Mouse (Mus musculus) testis, postnatal 10 days (tissue): ENCODE data around the gene Nbea.
A peak's percentile ranks its signal among the peaks of the same experiment; 100 is the strongest.

Source experiments
- DNase-seq: peaks from one replicate; pipeline ENCODE4 v3.0.0; 2021; ENCODE audit warnings: low spot score

Gene Nbea

GRCm38 (mm10) chr3:55828481-55829256 is 354.8 kb downstream of the Nbea start:
- no peak for DNase-seq

DNA sequence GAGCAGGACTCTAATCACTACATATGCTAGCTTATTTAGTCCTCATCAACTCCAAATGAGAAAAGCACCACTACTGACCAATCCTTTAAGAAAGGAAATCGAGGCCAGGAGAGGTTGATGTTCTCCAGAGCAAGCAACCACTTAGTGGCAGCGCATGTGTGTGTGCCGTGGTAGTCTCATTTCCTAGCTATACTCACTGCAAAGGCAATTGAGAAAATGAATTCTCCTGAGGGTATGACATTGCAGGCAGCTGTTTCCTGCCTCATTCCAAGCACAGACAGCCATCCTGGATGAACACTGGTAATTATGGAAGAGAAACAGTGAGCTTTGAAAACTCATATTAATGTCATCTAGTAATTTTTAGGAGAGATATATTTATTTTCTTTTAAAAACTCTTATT is 358.6 kb downstream of the Nbea start:
- no peak for DNase-seq

- DNase-seq = no peak
Measured at GRCm38 (mm10) chr3:55819598-55819997, 363.9 kb downstream of the Nbea start.

DNA sequence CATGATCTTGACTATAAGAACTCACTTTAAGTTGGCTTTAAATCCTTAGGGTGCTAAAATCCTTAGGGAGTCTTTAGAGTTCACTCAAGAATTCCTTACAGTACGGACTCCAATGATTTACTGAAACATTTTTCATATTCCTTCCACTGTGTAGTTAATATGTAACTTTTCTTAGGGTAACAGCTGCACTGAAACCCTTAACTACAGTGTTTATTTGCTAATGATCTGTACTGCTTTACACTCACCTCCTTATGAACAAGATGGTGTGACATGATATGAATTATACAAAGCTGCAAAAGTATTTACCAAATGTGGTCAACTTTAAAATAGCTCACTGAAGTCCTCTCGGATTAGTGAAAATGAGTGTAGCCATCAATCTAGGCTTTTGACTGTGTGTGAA is 365.4 kb downstream of the Nbea start:
- DNase-seq = no peak

DNA sequence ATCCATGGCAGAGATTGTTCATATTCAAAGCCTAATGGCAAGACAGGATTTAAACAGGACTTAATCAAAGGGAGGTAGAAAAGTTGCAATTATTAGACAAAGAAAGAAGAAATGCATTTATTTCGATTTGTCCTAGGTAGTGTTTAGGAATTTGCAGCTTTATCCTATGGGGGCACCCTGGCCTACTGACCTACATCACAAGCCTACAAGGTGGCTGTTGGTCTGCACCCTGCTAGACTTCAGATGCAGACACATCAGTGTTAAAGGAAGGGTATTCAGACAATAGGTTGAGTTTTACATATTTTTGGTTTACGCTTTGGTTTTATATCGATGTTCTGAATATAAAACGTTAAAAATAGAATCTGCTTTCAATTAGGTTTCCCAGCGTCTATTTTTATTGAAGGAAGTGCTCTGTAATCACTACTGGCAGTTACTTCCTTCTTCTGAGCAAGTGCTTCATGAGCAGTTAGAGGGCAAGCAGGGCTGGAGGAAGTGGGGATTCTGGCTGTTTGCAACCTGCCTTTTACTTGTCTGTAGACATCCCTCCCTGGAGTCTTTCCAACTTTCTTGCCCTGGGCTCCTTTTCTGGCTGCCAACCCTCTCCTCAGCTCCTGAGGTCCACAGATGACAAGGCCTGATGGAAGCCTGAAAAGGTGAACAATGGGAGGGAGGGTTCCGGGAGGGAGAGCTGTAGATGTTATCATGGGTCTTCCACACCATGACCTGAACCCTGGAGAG is 366.7 kb downstream of the Nbea start:
- DNase-seq = no peak

DNA sequence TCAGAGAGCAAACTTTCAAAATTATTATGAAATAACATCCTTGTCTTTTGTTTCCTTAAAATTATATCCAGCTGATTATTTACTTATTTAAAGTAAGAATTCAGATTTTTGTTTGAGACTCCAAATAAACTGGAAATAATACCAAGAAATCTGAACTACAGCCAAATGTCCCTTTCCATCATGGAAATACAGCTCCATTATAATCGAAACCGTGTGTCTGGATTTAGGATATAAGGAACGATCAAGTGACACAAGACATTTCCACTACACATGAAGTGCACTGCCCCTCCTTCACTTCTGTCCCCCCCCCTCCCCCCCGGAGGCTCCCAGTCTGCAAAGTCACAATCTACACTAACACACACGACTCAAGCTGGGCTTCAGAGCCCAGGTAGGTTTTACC is 367.4 kb downstream of the Nbea start:
- DNase-seq = no peak

GRCm38 (mm10) chr3:55814993-55815625 is 368.4 kb downstream of the Nbea start:
- DNase-seq = no peak

GRCm38 (mm10) chr3:55794768-55795167 is 388.7 kb downstream of the Nbea start:
- DNase-seq = no peak

DNA sequence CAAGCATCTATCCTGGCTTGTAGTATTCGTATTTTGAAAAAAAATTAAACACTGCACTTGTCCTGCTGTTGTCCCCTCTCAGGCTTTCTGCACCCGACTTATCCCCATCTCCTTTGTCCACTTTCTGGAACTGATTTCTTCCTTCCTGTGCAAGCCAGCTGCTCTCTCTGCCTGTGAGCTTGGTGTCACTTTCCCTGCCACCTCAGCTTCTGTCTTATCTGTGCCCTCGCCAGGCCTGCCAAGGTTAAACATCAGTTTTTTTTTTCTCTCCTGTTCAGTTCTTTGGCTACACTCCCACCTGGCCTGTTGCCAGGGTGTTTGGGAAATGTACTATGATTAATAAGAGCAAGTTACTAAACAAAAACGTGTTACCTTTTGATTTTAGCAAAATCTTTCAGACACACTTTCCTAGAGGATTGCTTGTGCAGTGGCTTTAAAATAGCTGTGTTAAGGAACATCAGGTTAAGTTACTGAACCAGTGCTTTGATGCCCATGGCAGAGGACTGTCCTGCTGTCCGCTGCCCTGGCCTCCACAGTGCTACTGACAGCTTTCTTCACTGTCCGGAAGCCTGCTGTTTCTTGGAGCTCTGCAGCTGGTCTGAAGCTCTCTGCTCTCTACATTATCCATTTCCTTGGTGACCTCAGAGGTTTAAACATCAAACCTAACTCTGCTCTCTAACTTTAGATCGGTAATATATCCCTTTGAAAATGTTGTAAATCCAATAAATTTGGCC is 389.5 kb downstream of the Nbea start:
- peak; percentile 75 for DNase-seq

DNA sequence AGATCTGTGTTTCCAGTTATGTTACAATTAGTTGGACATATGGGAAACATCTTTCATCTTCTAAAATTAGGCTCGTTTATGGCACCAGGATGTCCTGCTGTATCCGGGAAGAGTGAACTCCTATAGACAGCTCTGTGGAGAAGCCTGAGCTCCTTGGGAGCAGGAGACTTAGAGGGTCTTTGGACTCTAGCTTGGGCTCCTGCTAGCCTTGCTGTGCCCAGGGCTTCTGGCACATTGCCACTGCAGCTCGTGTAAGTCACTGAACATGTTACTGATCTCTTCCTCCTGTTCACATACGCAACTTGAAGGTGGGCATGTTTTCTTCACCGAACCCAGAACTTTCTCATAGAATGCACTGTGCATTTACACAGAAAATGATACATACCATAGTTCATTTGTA is 391.2 kb downstream of the Nbea start:
- DNase-seq = peak; percentile 45

GRCm38 (mm10) chr3:55790609-55791008 is 392.9 kb downstream of the Nbea start:
- DNase-seq = no peak

DNA sequence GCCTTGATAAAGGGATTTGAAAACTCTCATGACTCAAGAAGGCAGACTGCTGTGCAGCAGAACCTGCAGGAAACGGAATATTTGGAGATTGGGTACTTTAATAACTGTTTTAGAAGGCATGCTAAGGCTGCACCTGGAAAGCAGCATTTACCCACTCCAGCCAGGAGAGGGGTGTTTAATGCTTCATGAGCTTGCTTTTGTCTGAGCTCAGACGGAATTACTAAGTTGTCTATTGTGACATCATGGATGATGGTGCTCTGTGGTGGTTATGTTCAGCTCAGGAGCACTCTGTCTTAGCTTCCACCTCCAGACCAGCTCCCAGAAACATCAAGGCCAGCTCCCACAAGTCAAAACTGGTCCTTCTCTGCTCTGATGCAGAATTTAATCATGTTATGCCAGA is 393.6 kb downstream of the Nbea start:
- no peak for DNase-seq

DNA sequence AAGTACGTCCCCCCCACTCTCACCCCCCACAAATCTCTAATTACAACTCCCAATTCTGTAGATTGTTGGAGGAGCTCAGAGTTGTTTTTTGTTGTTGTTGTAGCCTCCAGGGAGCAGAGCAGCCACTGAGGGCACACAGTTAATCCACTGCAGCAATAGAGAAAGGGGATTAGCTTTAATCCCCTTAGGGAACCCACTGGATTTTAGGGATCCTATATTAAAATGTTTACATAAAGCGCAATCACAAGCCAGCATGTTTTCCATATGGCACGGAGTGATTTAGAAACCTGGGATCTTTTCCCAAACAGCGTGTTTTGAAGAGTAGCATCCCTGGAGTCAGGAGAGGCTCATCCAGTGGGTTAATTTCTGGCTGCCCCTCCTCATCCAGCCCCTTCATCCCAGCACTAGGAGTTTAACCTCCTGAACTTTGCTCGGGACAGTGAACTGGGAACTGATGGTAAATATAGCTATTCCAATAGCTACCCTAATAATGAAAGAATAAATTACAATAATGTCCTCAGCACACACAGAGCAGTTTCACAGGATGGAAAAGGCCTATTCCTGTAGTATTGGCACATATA is 394.8 kb downstream of the Nbea start:
- no peak for DNase-seq

DNA sequence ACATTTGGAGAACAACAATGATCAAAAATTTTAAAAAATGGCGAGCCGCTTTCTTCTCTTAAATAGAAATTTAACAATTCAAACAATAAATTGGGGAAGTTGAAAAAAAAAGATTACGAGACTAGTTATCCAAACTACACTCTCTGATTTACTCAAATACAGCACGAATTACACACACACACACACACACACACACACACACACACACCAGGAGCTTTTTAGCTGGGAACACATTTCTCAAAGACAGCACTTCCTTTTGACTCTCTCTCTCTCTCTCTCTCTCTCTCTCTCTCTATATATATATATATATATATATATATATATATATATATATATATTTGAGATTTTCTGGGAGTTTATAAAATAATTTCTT is 395.3 kb downstream of the Nbea start:
- no peak for DNase-seq

GRCm38 (mm10) chr3:55787487-55788213 is 395.9 kb downstream of the Nbea start:
- peak; percentile 67 for DNase-seq

DNA sequence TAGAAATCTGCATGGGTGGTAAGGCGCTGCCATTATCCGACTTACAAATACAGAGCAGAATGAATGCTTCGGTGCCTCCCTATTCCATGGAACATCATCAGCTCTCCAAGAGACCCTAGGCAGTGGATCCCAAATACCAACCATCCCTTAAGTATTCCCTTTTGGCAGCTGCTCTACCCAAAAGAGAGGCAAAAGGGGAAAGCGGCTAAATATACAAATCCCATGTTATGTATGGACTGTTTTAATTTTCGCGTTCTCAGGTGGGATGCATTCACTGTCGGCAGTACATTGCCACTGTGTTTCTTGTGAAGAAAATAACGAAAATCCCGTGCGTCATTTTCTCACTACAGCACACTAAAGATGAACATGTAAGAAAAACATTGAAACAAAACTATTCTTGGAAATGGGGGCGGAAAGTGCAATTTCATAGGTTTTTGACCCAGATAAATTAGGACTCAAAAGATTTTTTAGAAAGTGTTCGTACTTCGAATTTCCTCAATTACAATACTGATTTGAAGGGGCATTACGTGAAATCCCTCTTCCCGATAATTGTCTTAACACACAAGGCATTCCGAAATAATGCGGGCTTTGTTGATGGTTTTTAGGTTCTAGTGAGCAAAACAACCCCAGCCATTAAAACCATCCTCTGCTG is 396.5 kb downstream of the Nbea start:
- DNase-seq = no peak

DNA sequence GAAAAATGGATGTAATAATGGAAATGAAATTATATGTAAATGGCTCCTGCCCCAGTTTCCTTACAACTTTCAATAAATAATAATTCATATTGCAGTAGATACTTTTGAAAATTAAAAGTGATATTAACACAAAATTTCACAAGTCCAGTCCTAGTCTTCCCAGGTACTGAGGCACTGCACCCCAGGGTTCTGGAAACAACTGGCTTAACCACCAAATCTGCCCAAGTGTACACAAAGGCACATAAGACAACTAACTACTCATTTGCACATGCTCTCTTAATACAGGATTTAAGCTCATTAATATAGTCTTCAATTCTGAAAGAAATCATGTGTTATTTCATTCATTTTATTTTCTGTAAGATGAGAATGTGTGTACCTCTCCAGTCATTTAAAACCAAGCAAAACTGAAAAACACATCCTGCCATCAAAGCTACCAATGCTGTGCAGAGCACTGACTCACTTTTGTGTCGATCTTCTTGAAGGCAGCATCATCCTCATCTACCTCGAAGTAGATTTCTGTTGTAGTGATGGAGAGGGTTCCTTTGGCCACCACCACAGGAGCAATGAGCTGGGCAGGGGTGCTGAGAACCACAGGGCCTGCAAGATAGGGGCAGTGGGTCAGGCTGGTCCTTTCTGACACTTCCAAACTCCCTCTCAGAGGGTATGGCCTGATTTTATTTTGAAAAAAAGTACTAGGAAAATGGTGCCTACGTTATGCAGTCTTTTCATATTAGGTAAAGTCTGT is 397.3 kb downstream of the Nbea start:
- no peak for DNase-seq

DNA sequence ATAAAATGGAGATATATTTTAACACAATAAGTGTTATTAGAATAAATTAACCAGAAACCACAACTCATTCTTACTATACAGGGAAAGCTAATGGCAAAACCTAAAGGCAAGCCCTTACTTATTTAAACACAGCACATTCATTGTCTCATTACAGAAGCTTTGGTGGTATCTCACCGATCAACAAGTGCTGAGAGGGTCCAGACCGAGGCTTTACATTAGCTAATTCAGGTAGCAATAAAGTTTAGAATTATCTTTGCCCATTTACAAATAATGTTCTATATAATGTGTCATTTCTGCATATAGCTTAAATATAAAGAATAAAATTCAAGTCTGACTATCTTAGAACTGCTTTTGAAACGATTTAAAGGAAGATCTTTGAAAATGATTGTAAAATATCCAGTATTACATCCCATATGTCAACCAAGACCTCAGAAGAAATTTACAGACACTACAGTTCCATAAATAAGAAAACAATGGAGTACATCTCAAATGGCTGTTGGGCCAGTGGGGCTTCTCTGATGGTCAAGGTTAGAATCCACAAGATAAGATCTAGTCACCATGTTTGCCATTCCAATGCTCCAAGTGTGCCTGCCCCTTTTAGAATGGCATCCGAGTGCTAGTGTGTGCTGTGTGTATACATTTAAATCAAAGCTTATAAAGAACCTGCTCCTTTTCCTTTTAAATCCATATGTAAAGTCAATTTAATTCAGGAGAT is 398.1 kb downstream of the Nbea start:
- no peak for DNase-seq

GRCm38 (mm10) chr3:55784101-55784500 is 399.4 kb downstream of the Nbea start:
- DNase-seq = no peak
